Mouse (Mus musculus): ENCODE data around the gene Katnbl1. TPM values are rescaled to one million over a fixed set of nuclear protein-coding genes. Genes with fewer than 3 reads are reported as not detected.

The Katnbl1 gene
- 10 to 100 TPM; 21.0 to 22.4 TPM for total RNA-seq (2021)

DNA sequence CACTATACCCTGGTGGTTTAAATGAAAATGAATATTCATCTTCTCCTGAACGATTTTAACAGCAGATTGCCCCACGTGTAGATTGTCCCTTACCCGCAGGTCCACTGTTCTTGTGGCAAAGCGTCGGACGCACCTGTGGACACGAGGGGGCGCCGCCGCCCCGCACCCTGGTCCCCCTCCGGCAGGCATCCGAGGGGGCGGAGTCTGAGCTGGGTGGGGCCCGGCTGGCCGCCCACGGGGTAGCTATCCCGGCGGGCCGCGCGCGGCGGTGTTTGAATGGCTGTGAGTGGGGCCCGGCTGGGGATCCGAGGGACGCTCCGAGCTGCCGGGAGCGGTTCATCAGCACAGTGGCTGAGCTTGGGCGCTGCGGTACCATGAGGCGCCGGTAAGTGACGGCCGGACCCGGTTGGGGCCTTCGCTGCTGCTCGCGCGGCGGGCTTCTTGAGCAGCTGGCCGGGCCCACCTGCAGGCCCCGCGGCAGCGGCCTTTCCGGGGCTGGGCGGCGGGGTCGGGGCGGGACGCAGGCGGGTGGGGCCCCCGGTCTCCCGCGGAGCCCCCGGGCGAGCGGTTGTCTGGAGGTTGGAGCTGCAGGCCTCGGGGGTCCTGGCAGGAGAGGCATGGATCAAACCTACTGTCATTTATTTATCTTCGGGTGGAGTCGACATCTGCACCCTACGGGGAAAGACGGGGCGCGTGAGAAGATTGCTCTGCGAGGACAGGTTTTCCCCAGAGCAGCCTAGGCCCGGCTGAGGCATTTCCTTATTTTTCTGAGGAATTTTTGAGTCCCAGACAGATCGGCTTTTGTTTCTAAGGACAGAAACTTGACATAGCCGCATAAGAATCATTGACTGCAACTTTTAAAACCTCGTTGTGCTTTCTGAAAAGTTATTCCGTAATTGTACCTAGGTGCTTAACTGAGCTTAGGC is at the start of gene Katnbl1:
Gene Katnbl1 (plus strand): TSS at position 239 of the 926 bp plus-strand sequence.
- intact Hi-C loops (cut with DNase I), result loop anchor here (5.0 kb wide), 2 partner anchors 73 to 98 kb away; partner anchors contain the start of gene Emc7
- peak; percentile 96 for DNase-seq

GRCm38 (mm10) chr2:112332051-112332898 is 46.7 kb upstream of the Katnbl1 start:
- no peak for DNase-seq
- intact Hi-C loops (cut with DNase I), result no loop called here

- DNase-seq, result no peak
- intact Hi-C loops (cut with DNase I), result no loop called here
These were observed 41.8 kb upstream of the Katnbl1 start for GRCm38 (mm10) chr2:112337211-112337610.

GRCm38 (mm10) chr2:112339736-112340135 is 39.3 kb upstream of the Katnbl1 start:
- intact Hi-C loops (cut with DNase I), result no loop called here
- DNase-seq, result no peak

DNA sequence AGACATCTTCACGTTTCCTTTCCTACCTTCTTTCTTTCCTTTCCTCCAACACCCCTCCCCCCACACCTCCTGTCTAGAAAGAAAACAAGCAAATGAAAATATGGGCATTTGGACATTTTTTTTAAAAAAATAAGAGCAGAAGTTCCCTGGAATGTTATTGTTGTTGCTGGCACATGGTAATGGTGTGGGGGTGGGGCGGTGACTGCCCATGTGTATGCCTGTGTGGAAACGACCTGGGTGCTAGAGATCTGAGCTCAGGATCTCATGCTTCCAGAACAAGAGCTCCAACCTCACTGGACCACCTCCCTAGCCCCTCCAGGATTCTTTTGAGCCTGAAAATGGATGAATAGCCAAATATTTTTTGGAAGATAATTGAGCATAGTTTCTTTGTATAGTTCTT is 37.9 kb upstream of the Katnbl1 start:
- intact Hi-C loops (cut with DNase I), result no loop called here
- DNase-seq, result no peak

DNA sequence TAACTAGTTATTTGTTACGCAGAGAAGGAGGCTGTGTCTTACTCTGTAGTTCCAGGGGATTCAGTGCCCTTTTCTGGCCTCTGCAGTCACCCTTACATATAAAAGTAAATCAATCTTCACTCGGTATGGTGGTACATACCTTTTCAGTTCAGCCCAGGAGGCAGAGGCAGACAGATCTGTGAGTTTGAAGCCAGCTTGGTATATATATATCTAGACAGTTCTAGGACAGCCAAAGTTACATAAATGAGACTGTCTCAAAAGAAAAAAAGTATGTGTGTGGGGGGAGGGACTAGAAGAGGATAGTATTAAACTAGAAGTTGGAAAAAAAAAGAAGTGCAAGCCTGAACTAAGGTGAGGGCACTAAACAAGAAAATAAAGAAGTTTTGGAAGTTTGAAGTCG is 30.8 kb upstream of the Katnbl1 start:
- intact Hi-C loops (cut with DNase I), result no loop called here
- no peak for DNase-seq

DNA sequence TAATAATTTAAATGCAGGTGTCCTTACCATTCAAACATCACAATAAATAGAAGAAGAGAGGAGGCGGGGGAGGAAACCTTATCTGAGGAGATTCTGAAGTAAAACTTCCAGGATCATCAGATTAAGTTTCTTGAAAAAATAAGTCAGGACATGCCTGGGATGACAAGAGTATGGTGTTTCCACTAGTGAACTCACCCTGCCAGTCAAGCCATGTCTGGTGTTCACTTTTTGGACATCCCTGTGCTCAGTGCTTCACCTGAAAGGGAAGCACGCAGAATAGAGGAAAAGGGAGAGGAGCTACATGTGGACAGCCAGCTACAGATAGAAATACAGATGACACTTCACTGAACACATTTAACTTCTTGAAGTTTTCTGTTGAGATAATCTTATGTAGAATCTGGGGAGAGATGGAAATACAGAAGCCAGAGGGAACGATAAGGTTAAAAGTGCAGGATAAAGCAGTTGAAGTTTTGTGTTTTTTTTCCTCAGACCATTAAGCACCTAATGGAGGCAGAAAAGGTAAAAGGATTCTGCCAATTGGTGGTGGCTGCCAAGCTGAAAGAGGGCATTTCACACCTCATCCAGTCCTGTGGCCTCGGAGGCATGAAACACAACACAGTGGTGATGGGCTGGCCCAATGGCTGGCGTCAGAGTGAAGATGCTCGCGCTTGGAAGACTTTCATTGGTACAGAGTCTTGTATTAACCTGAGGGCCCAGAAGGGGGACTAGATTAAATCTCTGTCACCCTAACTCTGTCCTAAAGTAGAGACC is 25.1 kb upstream of the Katnbl1 start:
- no peak for DNase-seq
- intact Hi-C loops (cut with DNase I), result no loop called here

DNA sequence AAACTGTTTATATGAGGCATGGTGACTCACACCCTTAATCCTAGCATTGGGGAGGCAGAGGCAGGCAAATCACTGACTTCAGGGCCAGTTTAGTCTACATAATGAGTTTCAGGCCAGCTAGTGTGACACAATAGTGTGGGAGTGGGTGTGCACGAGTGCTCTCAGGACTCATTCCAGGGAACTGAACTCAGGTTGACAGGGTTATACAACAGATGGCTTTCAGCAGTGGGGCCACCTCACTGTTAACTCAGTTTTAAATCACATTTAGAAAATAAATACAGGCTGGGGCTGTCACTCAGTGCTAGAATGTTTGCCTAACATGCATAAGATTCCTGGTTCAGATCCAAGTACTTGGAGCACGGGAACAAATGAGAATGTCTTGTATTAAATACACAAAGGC is 19.4 kb upstream of the Katnbl1 start:
- DNase-seq, result no peak
- intact Hi-C loops (cut with DNase I), result no loop called here

DNA sequence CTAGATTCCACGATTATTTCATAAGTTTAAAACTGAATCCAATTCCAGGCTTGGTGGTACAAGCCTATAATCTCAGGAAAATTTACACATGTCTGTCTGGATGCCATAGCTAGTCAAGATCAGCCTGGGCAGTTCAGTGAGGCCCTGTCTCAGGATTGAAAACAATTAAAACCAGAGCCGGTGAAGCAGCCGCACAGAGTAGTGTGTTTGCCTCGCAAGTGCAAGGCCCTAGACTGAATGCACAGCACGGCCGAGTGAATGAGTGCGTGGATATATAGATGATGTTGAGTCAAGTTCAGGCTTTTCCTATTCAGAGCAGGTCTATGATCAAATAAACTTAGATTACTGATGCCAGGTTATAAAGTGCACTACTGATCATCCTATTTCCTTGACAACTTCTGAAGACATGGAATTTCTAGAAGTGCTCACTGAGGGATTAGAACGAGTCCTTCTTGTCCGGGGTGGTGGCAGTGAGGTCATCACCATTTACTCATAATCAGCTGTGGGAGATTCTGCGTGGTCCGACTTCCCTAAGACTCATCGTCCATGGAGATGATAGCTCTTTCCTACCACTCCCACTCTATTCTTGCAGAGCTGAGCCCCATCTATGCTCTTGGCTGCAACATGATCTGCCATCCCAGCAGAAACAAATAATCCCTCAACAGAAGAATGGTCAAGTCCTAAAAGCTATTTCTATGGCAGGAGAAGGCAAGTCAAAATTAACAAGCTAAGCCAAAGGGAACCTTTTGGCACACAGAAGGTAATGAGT is 18.8 kb upstream of the Katnbl1 start:
- DNase-seq, result no peak
- intact Hi-C loops (cut with DNase I), result no loop called here

- no peak for DNase-seq
- intact Hi-C loops (cut with DNase I), result no loop called here
These were observed 18.2 kb upstream of the Katnbl1 start for GRCm38 (mm10) chr2:112360781-112361169.

GRCm38 (mm10) chr2:112367222-112367621 is 11.8 kb upstream of the Katnbl1 start:
- DNase-seq, result no peak
- intact Hi-C loops (cut with DNase I), result loop anchor here (5.0 kb wide), 1 partner anchor 100 kb away; the partner anchor contains the start of genes Gm21985 and Slc12a6

DNA sequence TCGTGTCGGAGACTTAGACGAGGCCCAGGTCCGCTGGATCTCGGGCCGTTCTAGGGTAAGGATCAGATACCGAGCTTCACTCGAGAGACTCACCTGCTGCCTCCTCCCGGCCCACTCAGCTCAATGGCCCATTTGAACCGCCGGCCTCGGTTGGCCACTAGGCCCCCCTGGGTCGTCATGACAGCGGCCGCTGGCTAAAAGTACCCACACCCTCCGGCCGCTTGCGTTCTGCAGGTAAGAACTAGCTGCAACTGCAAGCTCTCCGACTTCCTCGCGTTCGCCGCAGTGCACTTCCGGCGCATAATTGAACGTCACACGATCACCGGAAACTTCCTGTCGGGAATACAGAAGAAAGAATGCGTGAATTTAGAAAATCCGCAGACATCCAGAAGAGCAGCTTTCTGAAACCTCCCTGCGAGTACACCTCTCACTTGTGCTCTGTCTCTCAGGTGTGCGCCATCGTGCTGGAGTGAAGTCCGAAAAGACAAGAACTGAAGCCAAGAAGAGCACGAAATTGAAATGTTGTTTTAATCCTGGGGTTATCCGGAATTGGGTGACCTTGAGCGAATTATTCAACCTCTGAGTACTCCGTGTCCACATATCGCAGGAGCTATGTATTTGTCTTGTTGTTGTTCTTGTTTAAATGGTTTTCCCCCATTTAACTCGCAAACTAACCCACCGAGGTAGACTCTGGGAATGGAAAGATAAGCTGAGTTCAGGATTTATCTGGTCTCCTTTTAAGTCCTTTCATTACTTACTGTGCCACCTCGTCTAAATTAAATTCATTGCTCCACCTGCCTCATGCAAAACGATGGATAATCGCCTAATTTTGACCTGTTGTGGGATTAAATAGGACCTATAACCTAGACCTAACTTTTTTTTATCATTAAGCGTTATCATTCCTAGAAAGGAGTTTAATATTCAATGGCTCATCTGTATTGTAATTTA is 11.0 kb upstream of the Katnbl1 start, which contains the start of gene Emc4:
Gene Emc4 (minus strand): TSS at position 302 of the 948 bp plus-strand sequence.
- intact Hi-C loops (cut with DNase I), result loop anchor here (5.0 kb wide), 1 partner anchor 101 kb away; the partner anchor contains the start of genes Gm21985 and Slc12a6
- DNase-seq, result peak; percentile 89

DNA sequence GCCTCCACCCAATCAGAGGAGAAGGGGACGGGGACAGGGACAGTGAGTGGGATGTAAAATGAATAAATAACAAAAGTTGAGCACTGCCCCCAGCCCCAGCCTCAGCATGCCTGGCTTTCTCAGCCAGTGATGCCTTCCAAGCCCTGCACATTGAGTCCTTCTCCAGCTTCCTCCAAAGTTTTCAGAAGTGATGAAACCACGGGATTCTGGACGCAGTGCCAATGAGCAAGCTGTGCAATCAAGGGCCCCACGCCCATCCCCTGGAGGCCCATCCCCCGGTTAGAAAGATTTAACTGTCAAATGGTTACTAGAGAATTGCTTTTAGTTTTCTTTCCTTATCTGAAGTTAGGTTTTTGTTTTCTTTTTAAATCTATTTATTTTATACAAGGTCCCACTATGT is 9.1 kb upstream of the Katnbl1 start:
- intact Hi-C loops (cut with DNase I), result loop anchor here (5.0 kb wide), 1 partner anchor 103 kb away; the partner anchor contains the start of genes Gm21985 and Slc12a6

DNA sequence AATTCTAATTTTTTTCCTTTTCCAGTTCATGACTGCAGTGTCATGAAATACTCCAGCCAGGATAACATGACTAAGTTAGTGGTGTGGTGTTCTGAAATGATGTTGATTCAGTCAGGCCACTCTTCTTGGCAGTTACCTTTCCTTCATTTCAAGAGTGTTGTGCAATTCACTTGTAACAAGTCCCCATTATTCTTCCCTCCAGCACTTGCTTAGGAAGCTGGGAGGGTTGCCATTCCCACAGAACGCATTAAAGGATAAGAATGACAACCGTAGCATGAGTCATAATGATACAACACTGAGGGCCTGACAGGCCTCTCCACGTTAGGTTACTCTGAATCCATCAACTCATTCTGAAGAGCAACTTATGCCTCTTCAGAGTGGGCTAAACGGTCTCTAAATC is 5.9 kb upstream of the Katnbl1 start:
- DNase-seq, result peak; percentile 4
- intact Hi-C loops (cut with DNase I), result no loop called here

More for the DNA sequence above, 9.1 kb upstream of the Katnbl1 start:
- DNase-seq, result peak; percentile 14

- intact Hi-C loops (cut with DNase I), result loop anchor here (5.0 kb wide), 2 partner anchors 78 to 103 kb away; partner anchors contain the start of gene Emc7
- DNase-seq, result no peak
These were observed 4.4 kb upstream of the Katnbl1 start for GRCm38 (mm10) chr2:112374610-112375009.

- DNase-seq, result no peak
- intact Hi-C loops (cut with DNase I), result no loop called here
These were observed 1.1 kb downstream of the Katnbl1 start for GRCm38 (mm10) chr2:112380131-112380530.

- intact Hi-C loops (cut with DNase I), result no loop called here
- DNase-seq, result no peak
These were observed 2.2 kb downstream of the Katnbl1 start for GRCm38 (mm10) chr2:112381219-112381618.

DNA sequence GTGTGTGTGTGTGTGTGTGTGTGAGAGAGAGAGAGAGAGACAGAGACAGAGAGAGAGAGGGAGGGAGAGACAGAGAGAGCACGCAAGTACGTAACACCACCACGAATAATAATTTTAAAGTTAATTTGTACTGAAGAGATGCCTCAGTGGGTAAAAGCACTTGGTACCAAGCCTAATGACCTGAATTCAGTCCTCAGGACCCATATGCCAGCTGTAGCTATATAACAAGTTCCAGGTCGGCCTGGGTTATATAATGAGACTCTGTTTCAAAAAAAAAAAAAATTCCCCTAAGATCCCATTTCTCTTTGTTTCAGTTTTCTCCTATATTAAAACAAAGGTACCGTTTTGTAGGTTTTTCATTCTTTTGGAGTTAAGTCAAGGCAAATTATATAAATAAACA is 11.8 kb downstream of the Katnbl1 start:
- DNase-seq, result no peak
- intact Hi-C loops (cut with DNase I), result no loop called here

Data from left cerebral cortex, postnatal 4 days (tissue).